Mouse (Mus musculus) bone marrow macrophage, adult 2 months (primary cell): Measurements from ENCODE around the gene Nckap5l.

Source experiments
- CTCF ChIP-seq: IDR thresholded peaks from 2 replicates; pipeline ENCODE4 v1.5.1; 2012; ENCODE audit warnings: low read depth, mild to moderate bottlenecking, low read length, moderate library complexity
- POLR2A ChIP-seq: IDR thresholded peaks from 2 replicates; pipeline ENCODE4 v1.6.1; 2012; ENCODE audit warnings: mild to moderate bottlenecking, low read depth, low read length, borderline replicate concordance

GRCm38 (mm10) chr15:99391975-99392374 is 65.6 kb downstream of the Nckap5l start:
- TF ChIP-seq POLR2A (no peak), CTCF (no peak)
